Mouse (Mus musculus): Measurements from ENCODE around the gene Heyl. TPM values are rescaled to one million over a fixed set of nuclear protein-coding genes. Genes with fewer than 3 reads are reported as not detected.

Heyl gene
- polyA plus RNA-seq, 1 experiment: not detected

DNA sequence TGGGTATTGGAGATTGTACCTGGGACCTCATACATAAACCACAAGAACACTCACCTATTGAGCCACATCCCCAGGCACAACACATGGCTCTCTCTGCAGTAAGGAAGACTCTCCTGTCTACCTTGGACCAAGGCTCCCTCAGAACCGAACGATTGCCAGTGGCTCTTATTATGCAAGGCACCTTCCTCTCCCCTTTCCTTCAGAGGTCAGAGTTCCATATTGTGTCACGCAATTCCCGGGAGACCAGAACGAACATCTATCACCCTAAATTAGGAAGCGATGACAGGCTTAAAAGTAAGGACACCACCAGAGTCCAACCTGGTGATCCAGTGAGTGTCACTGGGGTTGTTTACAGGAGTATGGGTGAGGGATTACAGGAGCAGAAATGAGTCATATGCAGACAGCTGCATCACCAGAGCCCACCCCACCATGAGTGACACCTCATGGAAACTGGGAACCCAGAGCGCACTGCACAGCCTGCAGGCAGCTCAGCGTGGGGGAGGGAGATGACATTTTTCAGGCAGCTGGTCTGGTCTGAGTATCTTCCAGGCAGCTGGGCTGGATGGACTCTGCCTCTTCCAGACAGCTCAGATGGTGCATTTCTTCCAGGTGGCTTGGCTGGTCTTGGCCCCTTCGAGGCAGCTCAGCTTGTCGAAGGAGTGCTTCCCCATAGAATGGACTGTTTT, 7.5 kb upstream of the Heyl start:
- H3K36me3 ChIP-seq (ENCODE audit: control insufficient read depth, insufficient read depth, low read length, poor library complexity, severe bottlenecking): no peaks in the 10 kb centered on the region
- H3K9ac ChIP-seq (ENCODE audit: low read depth, poor library complexity, severe bottlenecking): no peak overlapping the region
- H3K27ac ChIP-seq (ENCODE audit: insufficient read depth, low read length): no peak overlapping the region

DNA sequence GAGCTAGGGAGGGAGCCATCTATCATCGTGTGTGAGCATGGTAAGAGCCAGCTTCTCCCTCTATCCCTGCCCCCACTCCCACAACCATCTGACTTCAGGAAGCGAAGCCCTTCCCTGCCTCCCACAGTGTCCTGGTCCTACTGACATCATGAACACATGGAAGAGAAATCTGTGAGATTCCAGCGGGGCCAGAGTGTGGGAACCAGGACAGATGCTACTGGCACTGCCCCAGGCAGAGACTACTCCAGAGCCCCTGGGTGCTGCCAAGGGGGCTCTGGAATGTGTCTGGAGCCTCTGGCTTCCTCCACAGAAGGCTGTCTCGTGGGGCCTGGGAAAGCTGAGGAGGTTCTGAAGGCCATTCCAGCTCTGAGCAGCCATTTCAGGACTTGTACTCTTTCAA, 5.6 kb upstream of the Heyl start:
- Histone ChIP-seq H3K9ac (ENCODE audit: low read depth, poor library complexity, severe bottlenecking) (no peak overlapping the region), H3K36me3 (ENCODE audit: control insufficient read depth, insufficient read depth, low read length, poor library complexity, severe bottlenecking) (no peaks in the 10 kb centered on the region), H3K27me3 (ENCODE audit: control insufficient read depth, insufficient read depth, low read length, poor library complexity, severe bottlenecking) (no peaks in the 10 kb centered on the region), H3K4me1 (ENCODE audit: control insufficient read depth, insufficient read depth, low read length) (no peaks in the 10 kb centered on the region), H3K9me3 (replicated peaks; ENCODE audit: control insufficient read depth, insufficient read depth, low read length, poor library complexity, severe bottlenecking) (no peaks in the 10 kb centered on the region), H3K27ac (ENCODE audit: insufficient read depth, low read length) (no peak overlapping the region), H3K4me3 (ENCODE audit: low read depth, low read length) (no peak overlapping the region)
- TF ChIP-seq EP300 (IDR thresholded peaks at IDR 0.05; ENCODE audit: insufficient read depth, low read depth, low read length): no peak
- TF ChIP-seq POLR2A (IDR thresholded peaks at IDR 0.05; ENCODE audit: insufficient read depth, low read length): no peak
- no peak for TF ChIP-seq CTCF (IDR thresholded peaks at IDR 0.05; ENCODE audit: low read depth, low read length)

More for the DNA sequence above, 7.5 kb upstream of the Heyl start:
- no peak for TF ChIP-seq EP300 (IDR thresholded peaks at IDR 0.05; ENCODE audit: insufficient read depth, low read depth, low read length)
- TF ChIP-seq POLR2A (IDR thresholded peaks at IDR 0.05; ENCODE audit: insufficient read depth, low read length): no peak
- no peak for TF ChIP-seq CTCF (IDR thresholded peaks at IDR 0.05; ENCODE audit: low read depth, low read length)
- Histone ChIP-seq H3K4me3 (ENCODE audit: low read depth, low read length) (no peak overlapping the region), H3K4me1 (ENCODE audit: control insufficient read depth, insufficient read depth, low read length) (no peaks in the 10 kb centered on the region), H3K27me3 (ENCODE audit: control insufficient read depth, insufficient read depth, low read length, poor library complexity, severe bottlenecking) (no peaks in the 10 kb centered on the region), H3K9me3 (replicated peaks; ENCODE audit: control insufficient read depth, insufficient read depth, low read length, poor library complexity, severe bottlenecking) (no peaks in the 10 kb centered on the region)

DNA sequence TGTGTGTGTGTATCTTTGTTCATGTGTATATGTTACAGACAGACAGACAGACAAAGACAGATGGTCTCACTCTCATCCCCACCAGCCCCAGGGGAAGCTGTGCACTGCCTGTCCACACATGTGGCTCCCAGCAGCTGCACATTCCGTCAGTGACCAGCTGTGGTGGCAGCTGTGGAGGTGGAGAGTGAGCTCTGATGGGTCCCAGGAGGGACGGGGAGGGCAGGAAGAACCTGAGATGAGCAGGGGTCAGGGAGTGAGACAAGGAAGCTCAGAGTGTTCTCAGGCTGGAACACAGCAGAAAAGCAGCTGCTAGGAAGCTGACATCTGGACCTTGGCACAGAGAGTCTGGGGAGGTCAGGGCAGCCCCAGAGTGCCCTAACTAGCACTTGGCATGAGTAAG, 5.1 kb upstream of the Heyl start:
- TF ChIP-seq POLR2A (IDR thresholded peaks at IDR 0.05; ENCODE audit: insufficient read depth, low read length) (no peak), CTCF (IDR thresholded peaks at IDR 0.05; ENCODE audit: low read depth, low read length) (no peak), EP300 (IDR thresholded peaks at IDR 0.05; ENCODE audit: insufficient read depth, low read depth, low read length) (no peak)
- Histone ChIP-seq H3K27me3 (ENCODE audit: control insufficient read depth, insufficient read depth, low read length, poor library complexity, severe bottlenecking) (no peaks in the 10 kb centered on the region), H3K9ac (ENCODE audit: low read depth, poor library complexity, severe bottlenecking) (no peak overlapping the region), H3K9me3 (replicated peaks; ENCODE audit: control insufficient read depth, insufficient read depth, low read length, poor library complexity, severe bottlenecking) (no peaks in the 10 kb centered on the region), H3K4me3 (ENCODE audit: low read depth, low read length) (no peak overlapping the region), H3K27ac (ENCODE audit: insufficient read depth, low read length) (no peak overlapping the region), H3K36me3 (ENCODE audit: control insufficient read depth, insufficient read depth, low read length, poor library complexity, severe bottlenecking) (no peaks in the 10 kb centered on the region), H3K4me1 (ENCODE audit: control insufficient read depth, insufficient read depth, low read length) (no peaks in the 10 kb centered on the region)

DNA sequence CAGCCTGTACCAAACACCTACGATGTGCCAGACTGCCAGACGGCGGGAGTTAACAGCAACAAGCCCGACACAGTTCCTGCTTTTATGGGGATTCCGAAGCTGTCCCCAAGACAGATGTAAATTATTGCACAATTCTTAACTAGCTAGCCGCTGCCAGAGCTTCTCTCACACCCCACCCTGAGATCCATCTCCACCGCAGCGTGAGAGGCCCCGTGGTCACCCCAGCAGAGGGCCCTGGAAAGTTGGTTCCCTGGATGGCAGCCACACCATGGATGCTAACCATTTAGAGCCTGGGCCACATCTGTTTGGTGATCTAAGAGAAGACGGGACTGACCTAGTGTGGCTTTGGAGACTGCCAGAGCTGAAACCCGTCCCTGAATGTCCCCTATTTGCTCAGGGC, 4.2 kb upstream of the Heyl start:
- Histone ChIP-seq H3K4me1 (ENCODE audit: control insufficient read depth, insufficient read depth, low read length) (no peaks in the 10 kb centered on the region), H3K9ac (ENCODE audit: low read depth, poor library complexity, severe bottlenecking) (no peak overlapping the region), H3K36me3 (ENCODE audit: control insufficient read depth, insufficient read depth, low read length, poor library complexity, severe bottlenecking) (no peaks in the 10 kb centered on the region), H3K27me3 (ENCODE audit: control insufficient read depth, insufficient read depth, low read length, poor library complexity, severe bottlenecking) (no peaks in the 10 kb centered on the region), H3K27ac (ENCODE audit: insufficient read depth, low read length) (no peak overlapping the region), H3K9me3 (replicated peaks; ENCODE audit: control insufficient read depth, insufficient read depth, low read length, poor library complexity, severe bottlenecking) (no peaks in the 10 kb centered on the region), H3K4me3 (ENCODE audit: low read depth, low read length) (no peak overlapping the region)
- no peak for TF ChIP-seq POLR2A (IDR thresholded peaks at IDR 0.05; ENCODE audit: insufficient read depth, low read length)
- no peak for TF ChIP-seq EP300 (IDR thresholded peaks at IDR 0.05; ENCODE audit: insufficient read depth, low read depth, low read length)
- TF ChIP-seq CTCF (IDR thresholded peaks at IDR 0.05; ENCODE audit: low read depth, low read length): no peak

DNA sequence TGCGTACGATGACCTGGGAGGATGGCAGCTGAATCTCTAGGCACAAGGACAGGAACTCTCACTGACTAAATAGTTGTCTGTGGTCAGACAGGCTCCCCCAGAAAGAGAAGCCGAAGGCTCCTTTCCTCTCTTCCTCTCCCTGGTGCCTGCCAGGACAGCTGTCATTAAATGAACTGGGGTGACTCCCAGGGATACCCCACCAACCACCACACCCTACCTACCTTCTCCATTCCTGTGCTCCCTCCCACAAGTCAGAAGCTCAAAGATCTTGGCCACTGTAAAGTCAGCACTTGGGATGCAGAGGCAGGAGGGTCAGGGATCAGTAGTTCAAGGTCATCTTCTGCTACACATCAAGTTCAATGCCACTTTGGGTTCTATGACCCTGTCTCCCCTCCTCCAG, 515 bp upstream of the Heyl start:
- Histone ChIP-seq H3K4me1 (ENCODE audit: control insufficient read depth, insufficient read depth, low read length) (no peaks in the 10 kb centered on the region), H3K9ac (ENCODE audit: low read depth, poor library complexity, severe bottlenecking) (no peak overlapping the region), H3K4me3 (ENCODE audit: low read depth, low read length) (no peak overlapping the region), H3K27me3 (ENCODE audit: control insufficient read depth, insufficient read depth, low read length, poor library complexity, severe bottlenecking) (no peaks in the 10 kb centered on the region), H3K9me3 (replicated peaks; ENCODE audit: control insufficient read depth, insufficient read depth, low read length, poor library complexity, severe bottlenecking) (no peaks in the 10 kb centered on the region), H3K27ac (ENCODE audit: insufficient read depth, low read length) (no peak overlapping the region), H3K36me3 (ENCODE audit: control insufficient read depth, insufficient read depth, low read length, poor library complexity, severe bottlenecking) (no peaks in the 10 kb centered on the region)
- no peak for TF ChIP-seq POLR2A (IDR thresholded peaks at IDR 0.05; ENCODE audit: insufficient read depth, low read length)
- TF ChIP-seq CTCF (IDR thresholded peaks at IDR 0.05; ENCODE audit: low read depth, low read length): no peak
- TF ChIP-seq EP300 (IDR thresholded peaks at IDR 0.05; ENCODE audit: insufficient read depth, low read depth, low read length): no peak

DNA sequence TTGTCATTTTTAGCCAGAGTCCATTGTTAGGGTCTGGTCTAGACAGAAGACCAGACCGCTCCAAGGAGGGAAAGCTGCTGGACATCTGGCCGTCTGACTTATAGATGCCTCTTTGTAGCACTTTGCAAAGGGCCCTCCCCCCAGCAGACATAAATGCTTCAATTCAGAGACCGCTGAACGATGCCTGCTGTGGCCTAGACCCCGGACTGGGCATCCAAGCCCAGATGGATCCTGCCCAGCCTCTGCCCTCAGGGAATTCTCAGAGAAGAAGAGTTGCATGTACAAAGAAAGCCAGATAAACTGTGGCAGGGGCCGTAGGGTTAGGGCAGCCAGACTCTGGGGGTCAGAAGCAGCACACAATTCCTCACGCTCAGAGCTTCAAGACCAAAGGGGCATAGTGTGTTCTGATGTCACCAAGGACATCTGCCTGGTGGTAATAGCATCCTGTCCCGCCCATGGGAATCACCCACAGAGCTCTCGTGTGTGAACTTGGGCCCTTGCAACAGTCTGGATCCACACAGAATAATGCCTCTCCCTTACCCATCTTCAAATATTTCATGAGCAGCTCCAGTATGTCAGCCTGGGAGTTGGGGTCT, 2.6 kb downstream of the Heyl start:
- no peaks in the 10 kb centered on the region for H3K4me1 ChIP-seq (ENCODE audit: control insufficient read depth, insufficient read depth, low read length)
- H3K27ac ChIP-seq (ENCODE audit: insufficient read depth, low read length): no peak overlapping the region
- no peak overlapping the region for H3K9ac ChIP-seq (ENCODE audit: low read depth, poor library complexity, severe bottlenecking)
- no peaks in the 10 kb centered on the region for H3K36me3 ChIP-seq (ENCODE audit: control insufficient read depth, insufficient read depth, low read length, poor library complexity, severe bottlenecking)
- H3K27me3 ChIP-seq (ENCODE audit: control insufficient read depth, insufficient read depth, low read length, poor library complexity, severe bottlenecking): peaks cover 3% of the 10 kb centered on the region
- H3K4me3 ChIP-seq (ENCODE audit: low read depth, low read length): no peak overlapping the region
- H3K9me3 ChIP-seq (replicated peaks; ENCODE audit: control insufficient read depth, insufficient read depth, low read length, poor library complexity, severe bottlenecking): no peaks in the 10 kb centered on the region
- no peak for TF ChIP-seq CTCF (IDR thresholded peaks at IDR 0.05; ENCODE audit: low read depth, low read length)
- TF ChIP-seq EP300 (IDR thresholded peaks at IDR 0.05; ENCODE audit: insufficient read depth, low read depth, low read length): no peak
- no peak for TF ChIP-seq POLR2A (IDR thresholded peaks at IDR 0.05; ENCODE audit: insufficient read depth, low read length)
